Mouse (Mus musculus): ENCODE measurements around the gene Gpr165.

Gene Gpr165

GRCm38 (mm10) chrX:96712907-96713774 lies at the start of gene Gpr165:
Gpr165 (plus strand) TSS chrX:96713441.
- no peak for DNase-seq (ENCODE audit: low read depth, low spot score)

DNA sequence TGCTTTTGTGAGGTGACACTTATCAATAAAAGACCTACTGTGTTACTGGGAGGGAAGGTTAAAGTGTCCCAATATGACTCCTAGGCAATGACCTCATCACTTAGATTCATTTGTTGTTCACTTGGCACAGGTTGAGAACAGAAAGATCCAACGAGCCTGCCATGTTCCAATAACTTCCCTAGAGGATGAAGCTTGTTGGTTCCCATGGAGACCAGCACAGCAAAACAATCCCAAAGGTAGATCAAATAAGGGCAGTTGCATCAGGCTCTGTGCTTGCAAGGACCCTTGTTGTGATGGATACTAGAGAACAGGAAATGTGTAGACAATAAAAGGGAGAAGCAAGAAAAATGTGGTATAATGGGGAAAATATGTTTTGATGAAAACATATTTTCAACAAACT lies 38.4 kb upstream of the Gpr165 start:
- DNase-seq (ENCODE audit: low read depth, low spot score), result no peak

Measured in CD4-positive helper T cell, adult 2 months (primary cell).